Mouse (Mus musculus): ENCODE results near the gene Tspan14. TPM values are rescaled to one million over a fixed set of nuclear protein-coding genes. Genes with fewer than 3 reads are reported as not detected.

The Tspan14 gene
- polyA plus RNA-seq, 1 experiment from 2014 or later: 44.6 TPM

Other genes starting within 250 kb of the Tspan14 start
- 0.16 and 0.20 TPM in 2 replicates for gene Sh2d4b, start 73.5 kb downstream of the Tspan14 start, polyA plus RNA-seq (2016; fragmentation: Nextera tagmentation; extraction: Ambion mirVana)
- gene Fam213a, start 47.0 kb upstream of the Tspan14 start, polyA plus RNA-seq (2016; fragmentation: Nextera tagmentation; extraction: Ambion mirVana): 77.7 and 79.0 TPM in 2 replicates
- gene Dydc2, start 102.4 kb upstream of the Tspan14 start, polyA plus RNA-seq (2016; fragmentation: Nextera tagmentation; extraction: Ambion mirVana): not detected in 2 replicates
- not detected in 2 replicates for gene Dydc1, start 106.1 kb upstream of the Tspan14 start, polyA plus RNA-seq (2016; fragmentation: Nextera tagmentation; extraction: Ambion mirVana)
- 0.54 and 0.55 TPM in 2 replicates for gene Mat1a, start 138.2 kb upstream of the Tspan14 start, polyA plus RNA-seq (2016; fragmentation: Nextera tagmentation; extraction: Ambion mirVana)
- not detected in 2 replicates for gene Sftpa1, start 165.0 kb upstream of the Tspan14 start, polyA plus RNA-seq (2016; fragmentation: Nextera tagmentation; extraction: Ambion mirVana)
- 9.2 and 9.9 TPM in 2 replicates for gene Mbl1, start 184.7 kb upstream of the Tspan14 start, polyA plus RNA-seq (2016; fragmentation: Nextera tagmentation; extraction: Ambion mirVana)
- gene Sftpd, start 218.3 kb upstream of the Tspan14 start, polyA plus RNA-seq (2016; fragmentation: Nextera tagmentation; extraction: Ambion mirVana): 0.17 TPM in 1 of 2 replicates, not detected in the other